Comparison of ENCODE assay signal across 25 mouse cellular contexts in the genomic region with DNA sequence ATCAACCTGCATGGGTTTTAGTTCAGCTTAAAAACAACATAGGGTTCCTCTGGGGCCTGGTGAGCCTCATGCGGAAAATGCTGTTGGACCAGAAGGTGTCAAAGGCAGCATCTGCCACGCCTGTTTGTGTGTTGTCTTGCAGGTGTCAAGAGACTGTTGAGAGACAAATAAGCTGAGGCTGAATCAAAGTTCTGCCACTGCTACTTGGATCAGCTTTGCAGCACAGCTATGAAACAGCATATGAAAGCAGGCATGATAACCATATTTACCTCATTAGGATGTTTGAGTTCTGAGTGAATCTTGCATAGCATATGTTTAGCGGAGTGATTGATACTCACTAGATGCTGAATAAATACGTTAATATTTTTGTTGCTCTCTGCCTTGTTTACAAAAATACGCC.
DNase-seq lines count a peak whose midpoint lies in the region; ATAC-seq and TF ChIP-seq lines count a peak whose summit lies in the region.
"Had no signal": no experiment of that assay in that cellular context is flagged by ENCODE, and none has a peak within 500 bp of the region (broad histone marks: within the 10 kb centered on the region; RNA-seq: fewer than 3 reads in every experiment).

No protein-coding gene starts in this region.

- no peaks in the 10 kb centered on the region for H3K36me3 ChIP-seq in forebrain, embryonic 13.5 days (ENCODE audit: poor library complexity, severe bottlenecking)
- no peaks in the 10 kb centered on the region for H3K36me3 ChIP-seq in forebrain, embryonic 12.5 days (replicated peaks)
- no peaks in the 10 kb centered on the region for H3K36me3 ChIP-seq in forebrain, embryonic 15.5 days
- H3K36me3 ChIP-seq in forebrain, embryonic 10.5 days (replicated peaks): no peaks in the 10 kb centered on the region
- H3K36me3 ChIP-seq in midbrain, postnatal 0 days (ENCODE audit: insufficient read depth, low read length): no peaks in the 10 kb centered on the region
- no peaks in the 10 kb centered on the region for H3K36me3 ChIP-seq in midbrain, embryonic 13.5 days
- no peaks in the 10 kb centered on the region for H3K36me3 ChIP-seq in forebrain, postnatal 0 days (ENCODE audit: insufficient read depth)
- H3K36me3 ChIP-seq: embryonic facial prominence, embryonic 10.5 days; embryonic facial prominence, embryonic 12.5 days; G1E had no signal

- DNase-seq in forebrain, embryonic 10.5 days (ENCODE audit: extremely low spot score, low spot score): no peak
- DNase-seq in midbrain, postnatal 0 days (ENCODE audit: low spot score): peak; percentile 8
- DNase-seq in forebrain, postnatal 0 days: peak; percentile 47
- DNase-seq in embryo, embryonic 10.5 days (ENCODE audit: low spot score): no peak
- DNase-seq: adrenal gland, adult 8-10 months; adrenal gland, postnatal 14 days; adrenal gland, postnatal 36 days; B cell, adult 2 months; cerebellum, adult 11 months; cerebellum, adult 18-20 months; cerebellum, adult 8-10 months; cerebellum, adult 9-11 months; cerebellum, postnatal 14 days; cerebellum, postnatal 36 days had no signal

- WGBS in forebrain, embryonic 13.5 days: 82% methylated on average over 5 of the region's 5 CpGs
- 88% methylated on average over 5 of the region's 5 CpGs for whole genome bisulfite sequencing in forebrain, embryonic 12.5 days
- WGBS in forebrain, embryonic 15.5 days: 72% methylated on average over 5 of the region's 5 CpGs
- WGBS in forebrain, embryonic 10.5 days: 95% methylated on average over 5 of the region's 5 CpGs
- 83% methylated on average over 5 of the region's 5 CpGs for WGBS in midbrain, postnatal 0 days
- 91% methylated on average over 5 of the region's 5 CpGs for WGBS in midbrain, embryonic 13.5 days
- 66% methylated on average over 5 of the region's 5 CpGs for WGBS in forebrain, postnatal 0 days

- no peaks in the 10 kb centered on the region for H3K9me3 ChIP-seq in forebrain, embryonic 13.5 days (replicated peaks)
- H3K9me3 ChIP-seq in forebrain, embryonic 12.5 days: no peaks in the 10 kb centered on the region
- no peaks in the 10 kb centered on the region for H3K9me3 ChIP-seq in forebrain, embryonic 15.5 days
- no peaks in the 10 kb centered on the region for H3K9me3 ChIP-seq in forebrain, embryonic 10.5 days
- H3K9me3 ChIP-seq in midbrain, postnatal 0 days (ENCODE audit: low read length): no peaks in the 10 kb centered on the region
- H3K9me3 ChIP-seq in midbrain, embryonic 13.5 days: no peaks in the 10 kb centered on the region
- no peaks in the 10 kb centered on the region for H3K9me3 ChIP-seq in forebrain, postnatal 0 days (ENCODE audit: low read length)
- H3K9me3 ChIP-seq: embryonic facial prominence, embryonic 10.5 days; embryonic facial prominence, embryonic 12.5 days; G1E had no signal

- ATAC-seq in forebrain, embryonic 13.5 days: peak; percentile 77
- no peak for ATAC-seq in forebrain, embryonic 12.5 days (ENCODE audit: low FRiP score)
- peak; percentile 78 for ATAC-seq in forebrain, embryonic 15.5 days (replicated peaks)
- no peak for ATAC-seq in midbrain, postnatal 0 days (ENCODE audit: low FRiP score)
- no peak for ATAC-seq in midbrain, embryonic 13.5 days
- ATAC-seq in forebrain, postnatal 0 days: peak; percentile 66; the same call in 1 of the 2 replicates
- ATAC-seq: activated CD4-positive, CD25-positive, alpha-beta regulatory T cell, adult 4 months; CD4-positive, CD25-positive, alpha-beta regulatory T cell, adult 4 months; Patski had no signal

- H3K4me3 ChIP-seq in forebrain, embryonic 13.5 days: no peak overlapping the region
- H3K4me3 ChIP-seq in forebrain, embryonic 12.5 days (replicated peaks): no peak overlapping the region
- H3K4me3 ChIP-seq in forebrain, embryonic 15.5 days: no peak overlapping the region
- no peak overlapping the region for H3K4me3 ChIP-seq in forebrain, embryonic 10.5 days
- H3K4me3 ChIP-seq in midbrain, postnatal 0 days (ENCODE audit: low read depth, low read length): no peak overlapping the region
- no peak overlapping the region for H3K4me3 ChIP-seq in midbrain, embryonic 13.5 days (replicated peaks)
- no peak overlapping the region for H3K4me3 ChIP-seq in forebrain, postnatal 0 days (ENCODE audit: low read depth, low read length)
- H3K4me3 ChIP-seq: embryonic facial prominence, embryonic 10.5 days; embryonic facial prominence, embryonic 12.5 days had no signal

- H3K27ac ChIP-seq in forebrain, embryonic 13.5 days: no peak overlapping the region
- H3K27ac ChIP-seq in forebrain, embryonic 12.5 days: no peak overlapping the region
- no peak overlapping the region for H3K27ac ChIP-seq in forebrain, embryonic 15.5 days (replicated peaks)
- H3K27ac ChIP-seq in forebrain, embryonic 10.5 days: no peak overlapping the region
- H3K27ac ChIP-seq in midbrain, postnatal 0 days (ENCODE audit: low read depth, low read length): no peak overlapping the region
- H3K27ac ChIP-seq in midbrain, embryonic 13.5 days: no peak overlapping the region
- H3K27ac ChIP-seq in forebrain, postnatal 0 days (ENCODE audit: low read depth, low read length): no peak overlapping the region
- H3K27ac ChIP-seq: embryonic facial prominence, embryonic 10.5 days; embryonic facial prominence, embryonic 12.5 days had no signal

- H3K9ac ChIP-seq in forebrain, embryonic 13.5 days: no peak overlapping the region
- no peak overlapping the region for H3K9ac ChIP-seq in forebrain, embryonic 12.5 days
- H3K9ac ChIP-seq in forebrain, embryonic 15.5 days (replicated peaks): no peak overlapping the region
- no peak overlapping the region for H3K9ac ChIP-seq in midbrain, postnatal 0 days (replicated peaks; ENCODE audit: low read length, poor library complexity, severe bottlenecking)
- no peak overlapping the region for H3K9ac ChIP-seq in midbrain, embryonic 13.5 days (replicated peaks)
- no peak overlapping the region for H3K9ac ChIP-seq in forebrain, postnatal 0 days
- H3K9ac ChIP-seq: embryonic facial prominence, embryonic 12.5 days had no signal

- no peaks in the 10 kb centered on the region for H3K27me3 ChIP-seq in forebrain, embryonic 13.5 days
- no peaks in the 10 kb centered on the region for H3K27me3 ChIP-seq in forebrain, embryonic 12.5 days
- no peaks in the 10 kb centered on the region for H3K27me3 ChIP-seq in forebrain, embryonic 15.5 days
- no peaks in the 10 kb centered on the region for H3K27me3 ChIP-seq in forebrain, embryonic 10.5 days (ENCODE audit: poor library complexity, severe bottlenecking)
- H3K27me3 ChIP-seq in midbrain, postnatal 0 days (ENCODE audit: insufficient read depth, low read length): no peaks in the 10 kb centered on the region
- no peaks in the 10 kb centered on the region for H3K27me3 ChIP-seq in midbrain, embryonic 13.5 days
- no peaks in the 10 kb centered on the region for H3K27me3 ChIP-seq in forebrain, postnatal 0 days (ENCODE audit: insufficient read depth, low read length)
- H3K27me3 ChIP-seq: CH12.LX; embryonic facial prominence, embryonic 12.5 days had no signal

- no peak for TF ChIP-seq CTCF in midbrain, postnatal 0 days (IDR thresholded peaks at IDR 0.05)
- no peak for TF ChIP-seq CTCF in forebrain, postnatal 0 days (IDR thresholded peaks at IDR 0.05; ENCODE audit: low read depth)

- no peaks in the 10 kb centered on the region for H3K4me1 ChIP-seq in forebrain, embryonic 13.5 days
- no peaks in the 10 kb centered on the region for H3K4me1 ChIP-seq in forebrain, embryonic 12.5 days
- H3K4me1 ChIP-seq in forebrain, embryonic 15.5 days: no peaks in the 10 kb centered on the region
- no peaks in the 10 kb centered on the region for H3K4me1 ChIP-seq in forebrain, embryonic 10.5 days
- H3K4me1 ChIP-seq in midbrain, postnatal 0 days (ENCODE audit: insufficient read depth, low read length): no peaks in the 10 kb centered on the region
- no peaks in the 10 kb centered on the region for H3K4me1 ChIP-seq in midbrain, embryonic 13.5 days (replicated peaks)
- no peaks in the 10 kb centered on the region for H3K4me1 ChIP-seq in forebrain, postnatal 0 days (ENCODE audit: insufficient read depth)
- H3K4me1 ChIP-seq: embryonic facial prominence, embryonic 10.5 days; embryonic facial prominence, embryonic 12.5 days had no signal

- no peak overlapping the region for H3K4me2 ChIP-seq in forebrain, embryonic 13.5 days
- H3K4me2 ChIP-seq in forebrain, embryonic 12.5 days: no peak overlapping the region
- H3K4me2 ChIP-seq in forebrain, embryonic 15.5 days (replicated peaks): no peak overlapping the region
- no peak overlapping the region for H3K4me2 ChIP-seq in midbrain, postnatal 0 days (ENCODE audit: low read depth, low read length, poor library complexity, severe bottlenecking)
- H3K4me2 ChIP-seq in midbrain, embryonic 13.5 days (replicated peaks): no peak overlapping the region
- H3K4me2 ChIP-seq in forebrain, postnatal 0 days (ENCODE audit: low read depth): no peak overlapping the region
- H3K4me2 ChIP-seq: embryonic facial prominence, embryonic 12.5 days had no signal

Comparison
In these comparisons a context has a peak if more than half of its experiments do, and no peak if none do; other contexts are left out.
1. ATAC-seq: peak in forebrain, embryonic 13.5 days (single experiment), forebrain, embryonic 15.5 days (single experiment) and forebrain, postnatal 0 days (single experiment); none in forebrain, embryonic 12.5 days (single experiment), midbrain, postnatal 0 days (single experiment) and midbrain, embryonic 13.5 days (single experiment).
2. DNase-seq: peak in midbrain, postnatal 0 days (single experiment) and forebrain, postnatal 0 days (single experiment); none in forebrain, embryonic 10.5 days (single experiment) and embryo, embryonic 10.5 days (single experiment).